Mouse (Mus musculus): ENCODE results near the gene Krtap4-6. TPM values are rescaled to one million over a fixed set of nuclear protein-coding genes. Genes with fewer than 3 reads are reported as not detected.

Gene Krtap4-6
- polyA plus RNA-seq, 1 experiment from 2014 or later, result not detected

GRCm38 (mm10) chr11:99620335-99620734 lies 45.4 kb downstream of the Krtap4-6 start, which contains the start of gene Gm11562:
TSS of gene Gm11562 (minus strand) at chr11:99620435.
- no peak within 1 kb of the TSS for H3K4me2 ChIP-seq
- no peak for DNase-seq (ENCODE audit: low spot score, missing footprints)
- H3K4me1 ChIP-seq (ENCODE audit: control insufficient read depth, insufficient read depth, low read length), result no peaks in the 10 kb centered on the region
- H3K9ac ChIP-seq (ENCODE audit: low read length), result no peak within 1 kb of the TSS
- H3K4me3 ChIP-seq (ENCODE audit: low read depth, low read length), result no peak within 1 kb of the TSS
- no peak within 1 kb of the TSS for H3K27ac ChIP-seq (ENCODE audit: low read depth, low read length)
- WGBS, result 88% methylated on average over 2 of the region's 2 CpGs
- H3K36me3 ChIP-seq (ENCODE audit: control insufficient read depth, insufficient read depth, low read length), result no peaks in the 10 kb centered on the region
- H3K27me3 ChIP-seq (ENCODE audit: control insufficient read depth, insufficient read depth, low read length), result no peaks in the 10 kb centered on the region
- no peak for ATAC-seq (ENCODE audit: low FRiP score)
- H3K9me3 ChIP-seq (ENCODE audit: control insufficient read depth, low read length), result no peaks in the 10 kb centered on the region

Other genes with a start within 250 kb of the Krtap4-6 start
- not detected in 2 replicates for gene Krt12, start 243.7 kb downstream of the Krtap4-6 start, polyA plus RNA-seq (2014; fragmentation: Nextera tagmentation; extraction: Ambion mirVana)
- gene Krt20, start 227.8 kb downstream of the Krtap4-6 start, polyA plus RNA-seq (2014; fragmentation: Nextera tagmentation; extraction: Ambion mirVana), result 0.11 and 0.42 TPM in 2 replicates
- gene Krt23, start 172.8 kb downstream of the Krtap4-6 start, polyA plus RNA-seq (2014; fragmentation: Nextera tagmentation; extraction: Ambion mirVana), result 0.14 TPM in 1 of 2 replicates, not detected in the other
- gene Krt39, start 144.6 kb downstream of the Krtap4-6 start, polyA plus RNA-seq (2014; fragmentation: Nextera tagmentation; extraction: Ambion mirVana), result not detected in 2 replicates
- not detected in 2 replicates for gene Krt40, start 122.8 kb downstream of the Krtap4-6 start, polyA plus RNA-seq (2014; fragmentation: Nextera tagmentation; extraction: Ambion mirVana)
- gene Krtap3-3, start 115.1 kb downstream of the Krtap4-6 start, polyA plus RNA-seq (2014; fragmentation: Nextera tagmentation; extraction: Ambion mirVana), result not detected in 2 replicates
- not detected in 2 replicates for gene Krtap3-2, start 109.1 kb downstream of the Krtap4-6 start, polyA plus RNA-seq (2014; fragmentation: Nextera tagmentation; extraction: Ambion mirVana)
- gene Gm11939, start 106.5 kb downstream of the Krtap4-6 start, polyA plus RNA-seq (2014; fragmentation: Nextera tagmentation; extraction: Ambion mirVana), result not detected in 2 replicates
- not detected in 2 replicates for gene Krtap3-1, start 99.3 kb downstream of the Krtap4-6 start, polyA plus RNA-seq (2014; fragmentation: Nextera tagmentation; extraction: Ambion mirVana)
- not detected in 2 replicates for gene Krtap1-5, start 84.9 kb downstream of the Krtap4-6 start, polyA plus RNA-seq (2014; fragmentation: Nextera tagmentation; extraction: Ambion mirVana)
- not detected in 2 replicates for gene Krtap1-4, start 82.3 kb downstream of the Krtap4-6 start, polyA plus RNA-seq (2014; fragmentation: Nextera tagmentation; extraction: Ambion mirVana)
- gene Krtap1-3, start 74.6 kb downstream of the Krtap4-6 start, polyA plus RNA-seq (2014; fragmentation: Nextera tagmentation; extraction: Ambion mirVana), result not detected in 2 replicates
- not detected in 2 replicates for gene Krtap9-3, start 67.9 kb downstream of the Krtap4-6 start, polyA plus RNA-seq (2014; fragmentation: Nextera tagmentation; extraction: Ambion mirVana)
- not detected in 2 replicates for gene Gm11938, start 62.7 kb downstream of the Krtap4-6 start, polyA plus RNA-seq (2014; fragmentation: Nextera tagmentation; extraction: Ambion mirVana)
- not detected in 2 replicates for gene Gm11937, start 55.8 kb downstream of the Krtap4-6 start, polyA plus RNA-seq (2014; fragmentation: Nextera tagmentation; extraction: Ambion mirVana)
- not detected in 2 replicates for gene Krtap2-4, start 51.1 kb downstream of the Krtap4-6 start, polyA plus RNA-seq (2014; fragmentation: Nextera tagmentation; extraction: Ambion mirVana)
- gene Gm11562, start 45.5 kb downstream of the Krtap4-6 start, polyA plus RNA-seq (2014; fragmentation: Nextera tagmentation; extraction: Ambion mirVana), result not detected in 2 replicates
- gene Krtap4-1, start 37.7 kb downstream of the Krtap4-6 start, polyA plus RNA-seq (2014; fragmentation: Nextera tagmentation; extraction: Ambion mirVana), result not detected in 2 replicates
- not detected in 2 replicates for gene Krtap4-2, start 30.9 kb downstream of the Krtap4-6 start, polyA plus RNA-seq (2014; fragmentation: Nextera tagmentation; extraction: Ambion mirVana)
- not detected in 2 replicates for gene Krtap4-7, start 21.9 kb downstream of the Krtap4-6 start, polyA plus RNA-seq (2014; fragmentation: Nextera tagmentation; extraction: Ambion mirVana)
- not detected in 2 replicates for gene Gm11555, start 15.7 kb downstream of the Krtap4-6 start, polyA plus RNA-seq (2014; fragmentation: Nextera tagmentation; extraction: Ambion mirVana)
- not detected in 2 replicates for gene Gm11563, start 7.0 kb downstream of the Krtap4-6 start, polyA plus RNA-seq (2014; fragmentation: Nextera tagmentation; extraction: Ambion mirVana)
- not detected in 2 replicates for gene Gm14190, start 24.8 kb upstream of the Krtap4-6 start, polyA plus RNA-seq (2014; fragmentation: Nextera tagmentation; extraction: Ambion mirVana)
- not detected in 2 replicates for gene Gm14180, start 68.3 kb upstream of the Krtap4-6 start, polyA plus RNA-seq (2014; fragmentation: Nextera tagmentation; extraction: Ambion mirVana)
- not detected in 2 replicates for gene Gm11595, start 107.0 kb upstream of the Krtap4-6 start, polyA plus RNA-seq (2014; fragmentation: Nextera tagmentation; extraction: Ambion mirVana)
- gene Krtap4-8, start 114.7 kb upstream of the Krtap4-6 start, polyA plus RNA-seq (2014; fragmentation: Nextera tagmentation; extraction: Ambion mirVana), result not detected in 2 replicates
- gene Krtap4-9, start 119.2 kb upstream of the Krtap4-6 start, polyA plus RNA-seq (2014; fragmentation: Nextera tagmentation; extraction: Ambion mirVana), result not detected in 2 replicates
- gene Gm11596, start 127.5 kb upstream of the Krtap4-6 start, polyA plus RNA-seq (2014; fragmentation: Nextera tagmentation; extraction: Ambion mirVana), result not detected in 2 replicates
- not detected in 2 replicates for gene Gm11569, start 133.0 kb upstream of the Krtap4-6 start, polyA plus RNA-seq (2014; fragmentation: Nextera tagmentation; extraction: Ambion mirVana)
- not detected in 2 replicates for gene Gm11554, start 138.5 kb upstream of the Krtap4-6 start, polyA plus RNA-seq (2014; fragmentation: Nextera tagmentation; extraction: Ambion mirVana)
- gene Krtap4-13, start 143.9 kb upstream of the Krtap4-6 start, polyA plus RNA-seq (2014; fragmentation: Nextera tagmentation; extraction: Ambion mirVana), result not detected in 2 replicates
- not detected in 2 replicates for gene Gm11564, start 149.7 kb upstream of the Krtap4-6 start, polyA plus RNA-seq (2014; fragmentation: Nextera tagmentation; extraction: Ambion mirVana)
- not detected in 2 replicates for gene 2300003K06Rik, start 172.1 kb upstream of the Krtap4-6 start, polyA plus RNA-seq (2014; fragmentation: Nextera tagmentation; extraction: Ambion mirVana)
- gene Krtap4-16, start 185.6 kb upstream of the Krtap4-6 start, polyA plus RNA-seq (2014; fragmentation: Nextera tagmentation; extraction: Ambion mirVana), result not detected in 2 replicates
- not detected in 2 replicates for gene Gm11568, start 192.0 kb upstream of the Krtap4-6 start, polyA plus RNA-seq (2014; fragmentation: Nextera tagmentation; extraction: Ambion mirVana)
- gene Gm11559, start 198.5 kb upstream of the Krtap4-6 start, polyA plus RNA-seq (2014; fragmentation: Nextera tagmentation; extraction: Ambion mirVana), result not detected in 2 replicates
- gene Krtap9-1, start 207.4 kb upstream of the Krtap4-6 start, polyA plus RNA-seq (2014; fragmentation: Nextera tagmentation; extraction: Ambion mirVana), result not detected in 2 replicates
- not detected in 2 replicates for gene Gm11567, start 213.2 kb upstream of the Krtap4-6 start, polyA plus RNA-seq (2014; fragmentation: Nextera tagmentation; extraction: Ambion mirVana)
- gene Krtap31-1, start 242.0 kb upstream of the Krtap4-6 start, polyA plus RNA-seq (2014; fragmentation: Nextera tagmentation; extraction: Ambion mirVana), result not detected in 2 replicates
- not detected in 2 replicates for gene Gm11565, start 248.8 kb upstream of the Krtap4-6 start, polyA plus RNA-seq (2014; fragmentation: Nextera tagmentation; extraction: Ambion mirVana)

Data from midbrain, embryonic 11.5 days (tissue).